Mouse (Mus musculus) CD8-positive naive resting alpha-beta T cell, adult 2 months (primary cell): Measurements from ENCODE around the gene Il22ra2.

Experiments used
- DNase-seq, 2 experiments: peaks; one replicate each; pipeline ENCODE4 v3.0.0; 2022; ENCODE audit warnings: low read depth in 2 of 2, low spot score in 2 of 2

The Il22ra2 gene

GRCm38 (mm10) chr10:19600093-19600420 is 21.7 kb upstream of the Il22ra2 start:
- DNase-seq = no peak

- peak; percentile 77 for DNase-seq
These were observed 20.3 kb upstream of the Il22ra2 start for GRCm38 (mm10) chr10:19601502-19601901.

- DNase-seq = no peak
These were observed 18.6 kb upstream of the Il22ra2 start for GRCm38 (mm10) chr10:19603231-19603630.

- DNase-seq = no peak
These were observed 12.7 kb upstream of the Il22ra2 start for GRCm38 (mm10) chr10:19609125-19609524.

GRCm38 (mm10) chr10:19611616-19612015 is 10.2 kb upstream of the Il22ra2 start:
- no peak for DNase-seq

GRCm38 (mm10) chr10:19613111-19613753 is 8.6 kb upstream of the Il22ra2 start:
- no peak for DNase-seq

GRCm38 (mm10) chr10:19619736-19620135 is 2.1 kb upstream of the Il22ra2 start:
- no peak for DNase-seq

GRCm38 (mm10) chr10:19624617-19625016 is 2.8 kb downstream of the Il22ra2 start:
- no peak for DNase-seq

- DNase-seq = no peak
These were observed 5.5 kb downstream of the Il22ra2 start for GRCm38 (mm10) chr10:19627342-19627741.

GRCm38 (mm10) chr10:19627748-19628147 is 6.0 kb downstream of the Il22ra2 start:
- no peak for DNase-seq

- no peak for DNase-seq
These were observed 9.9 kb downstream of the Il22ra2 start for GRCm38 (mm10) chr10:19631616-19632195.

- DNase-seq = no peak
These were observed 17.1 kb downstream of the Il22ra2 start for GRCm38 (mm10) chr10:19638851-19639250.

- DNase-seq = no peak
These were observed 17.8 kb downstream of the Il22ra2 start for GRCm38 (mm10) chr10:19639630-19640029.

GRCm38 (mm10) chr10:19645119-19645518 is 23.3 kb downstream of the Il22ra2 start:
- no peak for DNase-seq

- DNase-seq = no peak
These were observed 35.6 kb downstream of the Il22ra2 start for GRCm38 (mm10) chr10:19657426-19657825.

- no peak for DNase-seq
These were observed 38.2 kb downstream of the Il22ra2 start for GRCm38 (mm10) chr10:19659953-19660352.

- DNase-seq = no peak
These were observed 47.2 kb downstream of the Il22ra2 start for GRCm38 (mm10) chr10:19668973-19669372.

GRCm38 (mm10) chr10:19672015-19672414 is 50.2 kb downstream of the Il22ra2 start:
- no peak for DNase-seq

GRCm38 (mm10) chr10:19673146-19673545 is 51.3 kb downstream of the Il22ra2 start:
- DNase-seq = no peak
